Mouse (Mus musculus) left cerebral cortex, adult 11 months (tissue): Measurements from ENCODE around the gene Gm11099.
A peak's percentile ranks its signal among the peaks of the same experiment; 100 is the strongest.

ENCODE experiments used
- DNase-seq: peaks from one replicate; pipeline ENCODE4 v3.0.0; 2022; ENCODE audit warnings: low spot score

The Gm11099 gene

GRCm38 (mm10) chr2:58859134-58859533, at the start of gene Gm11099:
Gm11099 (plus strand) TSS chr2:58859434.
- DNase-seq: no peak

- DNase-seq: no peak
These were observed 46.3 kb upstream of the Gm11099 start for GRCm38 (mm10) chr2:58812941-58813340.

GRCm38 (mm10) chr2:58828910-58829600, 30.2 kb upstream of the Gm11099 start:
- no peak for DNase-seq

- no peak for DNase-seq
These were observed 29.1 kb upstream of the Gm11099 start for GRCm38 (mm10) chr2:58829981-58830742.

- DNase-seq: no peak
These were observed 26.8 kb upstream of the Gm11099 start for GRCm38 (mm10) chr2:58832253-58832980.

- no peak for DNase-seq
These were observed 18.2 kb upstream of the Gm11099 start for GRCm38 (mm10) chr2:58841021-58841420.

GRCm38 (mm10) chr2:58842443-58842842, 16.8 kb upstream of the Gm11099 start:
- no peak for DNase-seq

- DNase-seq: no peak
These were observed 14.7 kb upstream of the Gm11099 start for GRCm38 (mm10) chr2:58844499-58844898.

- DNase-seq: no peak
These were observed 20.6 kb downstream of the Gm11099 start for GRCm38 (mm10) chr2:58879876-58880275.

GRCm38 (mm10) chr2:58905057-58905456, 45.8 kb downstream of the Gm11099 start:
- no peak for DNase-seq

GRCm38 (mm10) chr2:58906814-58907516, 47.7 kb downstream of the Gm11099 start:
- DNase-seq: no peak

GRCm38 (mm10) chr2:58912339-58912738, 53.1 kb downstream of the Gm11099 start:
- no peak for DNase-seq

- no peak for DNase-seq
These were observed 59.1 kb downstream of the Gm11099 start for GRCm38 (mm10) chr2:58918351-58918750.

GRCm38 (mm10) chr2:58925551-58925950, 66.3 kb downstream of the Gm11099 start:
- DNase-seq: no peak

- peak; percentile 5 for DNase-seq
These were observed 82.1 kb downstream of the Gm11099 start for GRCm38 (mm10) chr2:58941361-58941760.

- DNase-seq: no peak
These were observed 89.6 kb downstream of the Gm11099 start for GRCm38 (mm10) chr2:58948796-58949195.

GRCm38 (mm10) chr2:58952101-58952500, 92.9 kb downstream of the Gm11099 start:
- DNase-seq: no peak

GRCm38 (mm10) chr2:58956351-58956750, 97.1 kb downstream of the Gm11099 start:
- DNase-seq: no peak

- no peak for DNase-seq
These were observed 97.6 kb downstream of the Gm11099 start for GRCm38 (mm10) chr2:58956770-58957300.
